Comparison of ENCODE assay signal across 10 mouse cellular contexts in the genomic region with DNA sequence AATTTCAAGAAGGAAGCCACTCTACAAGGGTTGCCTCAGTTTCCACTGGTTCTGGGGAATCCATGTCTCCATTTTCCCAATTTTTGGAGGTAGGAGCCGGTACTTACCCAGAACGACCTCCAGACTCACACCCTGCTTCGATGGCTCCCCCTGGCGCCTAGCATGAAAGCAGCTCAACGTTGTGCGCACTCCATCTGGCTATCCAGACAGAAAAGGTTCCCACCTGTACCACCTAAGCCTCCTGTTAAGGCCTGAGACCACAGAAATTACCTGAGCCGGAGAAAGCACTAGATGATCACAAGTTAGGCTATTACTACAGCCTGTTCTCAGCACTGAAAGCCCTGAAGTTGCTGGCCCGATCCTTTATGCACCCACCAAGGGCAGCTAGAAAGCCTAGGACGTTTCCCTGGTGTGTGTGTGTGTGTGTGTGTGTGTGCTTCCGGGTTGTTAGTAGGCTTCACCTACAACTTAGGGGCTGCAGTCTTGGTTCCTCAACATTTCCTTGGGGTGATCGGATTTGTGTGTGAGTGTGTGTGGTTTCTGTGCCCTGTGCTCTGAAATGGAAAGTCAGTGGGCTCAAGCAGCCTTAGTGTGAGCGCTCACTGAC. TPM values are rescaled to one million over a fixed set of nuclear protein-coding genes. Genes with fewer than 3 reads are reported as not detected.
DNase-seq lines count a peak whose midpoint lies in the region; ATAC-seq and TF ChIP-seq lines count a peak whose summit lies in the region.
"Had no signal": no experiment of that assay in that cellular context is flagged by ENCODE, and none has a peak within 500 bp of the region (broad histone marks: within the 10 kb centered on the region; RNA-seq: fewer than 3 reads in every experiment).

No protein-coding gene starts in this region.

- no peak overlapping the region for H3K4me2 ChIP-seq in liver, postnatal 0 days (ENCODE audit: low read depth, low read length)
- H3K4me2 ChIP-seq in liver, embryonic 11.5 days, result no peak overlapping the region
- 0 out of 2 replicates have a peak overlapping the region, but pooled peaks have one; percentile 12 for H3K4me2 ChIP-seq in forebrain, embryonic 15.5 days (replicated peaks)
- H3K4me2 ChIP-seq in midbrain, embryonic 15.5 days, result no peak overlapping the region
- H3K4me2 ChIP-seq: limb, embryonic 13.5 days had no signal

- TF ChIP-seq CTCF in liver, postnatal 0 days (IDR thresholded peaks at IDR 0.05; ENCODE audit: low read depth), result peak; percentile 61

- no peak overlapping the region for H3K4me3 ChIP-seq in liver, postnatal 0 days (ENCODE audit: low read depth, low read length)
- no peak overlapping the region for H3K4me3 ChIP-seq in liver, embryonic 11.5 days (ENCODE audit: low read depth, low read length)
- H3K4me3 ChIP-seq in forebrain, embryonic 15.5 days, result no peak overlapping the region
- no peak overlapping the region for H3K4me3 ChIP-seq in midbrain, embryonic 15.5 days
- H3K4me3 ChIP-seq: limb, embryonic 13.5 days had no signal

- H3K27ac ChIP-seq in liver, postnatal 0 days (ENCODE audit: low read depth), result no peak overlapping the region
- H3K27ac ChIP-seq in liver, embryonic 11.5 days (ENCODE audit: low read depth, low read length), result no peak overlapping the region
- peak overlapping the region; percentile 96 for H3K27ac ChIP-seq in forebrain, embryonic 15.5 days (replicated peaks)
- peak overlapping the region; percentile 62 for H3K27ac ChIP-seq in midbrain, embryonic 15.5 days
- H3K27ac ChIP-seq: limb, embryonic 13.5 days had no signal

- peaks cover 83% of the 10 kb centered on the region for H3K27me3 ChIP-seq in liver, postnatal 0 days (ENCODE audit: insufficient read depth, low read length)
- peaks cover 89% of the 10 kb centered on the region for H3K27me3 ChIP-seq in liver, embryonic 11.5 days (replicated peaks; ENCODE audit: control insufficient read depth, insufficient read depth, low read length)
- H3K27me3 ChIP-seq in forebrain, embryonic 15.5 days, result peaks cover 12% of the 10 kb centered on the region; the same call in 1 of the 2 replicates
- peaks cover 35% of the 10 kb centered on the region for H3K27me3 ChIP-seq in midbrain, embryonic 15.5 days (replicated peaks)

- no peaks in the 10 kb centered on the region for H3K9me3 ChIP-seq in liver, postnatal 0 days (ENCODE audit: low read length)
- H3K9me3 ChIP-seq in liver, embryonic 11.5 days (ENCODE audit: control insufficient read depth, low read length), result no peaks in the 10 kb centered on the region
- no peaks in the 10 kb centered on the region for H3K9me3 ChIP-seq in forebrain, embryonic 15.5 days
- H3K9me3 ChIP-seq in midbrain, embryonic 15.5 days, result no peaks in the 10 kb centered on the region
- H3K9me3 ChIP-seq: limb, embryonic 13.5 days had no signal

- DNase-seq in cerebellum, postnatal 10 days, result peak; percentile 65 to 71
- no peak for DNase-seq in cerebellum, postnatal 36 days
- peak; percentile 46 for DNase-seq in liver, postnatal 0 days
- DNase-seq in liver, embryonic 11.5 days (ENCODE audit: low spot score), result no peak
- no peak for DNase-seq in thymus, postnatal 25 days
- no peak for DNase-seq in ovary, postnatal 10 days (ENCODE audit: low spot score)
- DNase-seq: gastrocnemius, postnatal 25 days had no signal

- H3K9ac ChIP-seq in liver, postnatal 0 days (replicated peaks), result no peak overlapping the region
- H3K9ac ChIP-seq in liver, embryonic 11.5 days (ENCODE audit: low read depth, low read length), result no peak overlapping the region
- 0 out of 2 replicates have a peak overlapping the region, but pooled peaks have one; percentile 10 for H3K9ac ChIP-seq in forebrain, embryonic 15.5 days (replicated peaks)
- no peak overlapping the region for H3K9ac ChIP-seq in midbrain, embryonic 15.5 days
- H3K9ac ChIP-seq: limb, embryonic 13.5 days had no signal

- ATAC-seq in liver, postnatal 0 days, result no peak
- ATAC-seq in liver, embryonic 11.5 days (replicated peaks; ENCODE audit: low FRiP score), result no peak
- ATAC-seq in forebrain, embryonic 15.5 days (replicated peaks), result no peak
- no peak for ATAC-seq in midbrain, embryonic 15.5 days (replicated peaks)

- H3K36me3 ChIP-seq in liver, postnatal 0 days (replicated peaks; ENCODE audit: insufficient read depth, low read length), result no peaks in the 10 kb centered on the region
- H3K36me3 ChIP-seq in liver, embryonic 11.5 days (ENCODE audit: control insufficient read depth, insufficient read depth, low read length), result 0 out of 2 replicates have a peak, but pooled peaks cover 2% of the 10 kb centered on the region
- H3K36me3 ChIP-seq in forebrain, embryonic 15.5 days, result no peaks in the 10 kb centered on the region
- no peaks in the 10 kb centered on the region for H3K36me3 ChIP-seq in midbrain, embryonic 15.5 days (replicated peaks)
- H3K36me3 ChIP-seq: limb, embryonic 13.5 days had no signal

- H3K4me1 ChIP-seq in liver, postnatal 0 days (ENCODE audit: insufficient read depth), result no peaks in the 10 kb centered on the region
- H3K4me1 ChIP-seq in liver, embryonic 11.5 days (replicated peaks; ENCODE audit: control insufficient read depth, insufficient read depth, low read length), result no peaks in the 10 kb centered on the region
- H3K4me1 ChIP-seq in forebrain, embryonic 15.5 days, result peaks cover 42% of the 10 kb centered on the region
- peaks cover 53% of the 10 kb centered on the region for H3K4me1 ChIP-seq in midbrain, embryonic 15.5 days

- 13% methylated on average over 12 of the region's 12 CpGs for whole genome bisulfite sequencing in liver, postnatal 0 days (ENCODE audit: insufficient replicate concordance)
- 17% methylated on average over 12 of the region's 12 CpGs for WGBS in liver, embryonic 11.5 days
- WGBS in forebrain, embryonic 15.5 days, result 18% methylated on average over 12 of the region's 12 CpGs
- WGBS in midbrain, embryonic 15.5 days, result 24% methylated on average over 12 of the region's 12 CpGs

- TF ChIP-seq EP300 in liver, postnatal 0 days (IDR thresholded peaks at IDR 0.05; ENCODE audit: low read depth), result no peak

RNA-seq across cellular contexts. Expression of a gene that starts 13.1 kb away (rescaled TPM):
- polyA plus RNA-seq in liver, postnatal 0 days (2015; fragmentation: Nextera tagmentation; extraction: Ambion mirVana), result 0.36 and 0.52 TPM in 2 replicates
- 6.1 and 6.5 TPM in 2 replicates for polyA plus RNA-seq in liver, embryonic 11.5 days (2014; fragmentation: Nextera tagmentation; extraction: Ambion mirVana)
- 77.7 and 88.5 TPM in 2 replicates for polyA plus RNA-seq in forebrain, embryonic 15.5 days (2015; fragmentation: Nextera tagmentation; extraction: Ambion mirVana)
- 58.4 and 61.2 TPM in 2 replicates for polyA plus RNA-seq in midbrain, embryonic 15.5 days (2015; fragmentation: Nextera tagmentation; extraction: Ambion mirVana)

Comparison
In these comparisons a context has a peak if more than half of its experiments do, and no peak if none do; other contexts are left out.
1. DNase-seq: peak in cerebellum, postnatal 10 days (2 of 2) and liver, postnatal 0 days (single experiment); none in cerebellum, postnatal 36 days (0 of 2), liver, embryonic 11.5 days (single experiment), thymus, postnatal 25 days (single experiment) and ovary, postnatal 10 days (single experiment).
2. H3K27ac ChIP-seq: peak in forebrain, embryonic 15.5 days (single experiment) and midbrain, embryonic 15.5 days (single experiment); none in liver, postnatal 0 days (single experiment) and liver, embryonic 11.5 days (single experiment).